Mouse (Mus musculus) cerebellum, adult 2 months (tissue): Measurements from ENCODE around the gene Bglap3. TPM values are rescaled to one million over a fixed set of nuclear protein-coding genes. Genes with fewer than 3 reads are reported as not detected.

Experiments
- DNase-seq, 2 experiments: peaks; one replicate each; pipeline ENCODE4 v3.0.0; 2021
- H3K27ac ChIP-seq: fragments of 200-500 bp; 2 replicates; pipeline ENCODE4 v1.5.1; 2012; ENCODE audit warnings: low read length, control low read depth, inconsistent platforms; ENCODE audit not compliant: insufficient read depth
- H3K27me3 ChIP-seq: fragments of 200-500 bp; 2 replicates; pipeline ENCODE4 v1.6.1; 2012; ENCODE audit warnings: inconsistent platforms, mild to moderate bottlenecking, low read length, moderate library complexity; ENCODE audit not compliant: control insufficient read depth, insufficient read depth
- H3K4me1 ChIP-seq: fragments of 200-500 bp; 2 replicates; pipeline ENCODE4 v1.6.1; 2011; ENCODE audit warnings: low read length; ENCODE audit not compliant: control insufficient read depth, insufficient read depth
- H3K4me3 ChIP-seq: fragments of 200-500 bp; replicated peaks from 2 replicates; pipeline ENCODE3; 2011; ENCODE audit warnings: mild to moderate bottlenecking, low read depth, low read length, control low read depth; ENCODE audit not compliant: insufficient read depth
- CTCF ChIP-seq: fragments of 200-500 bp; IDR thresholded peaks from 2 replicates; pipeline ENCODE4 v1.5.1; 2011; ENCODE audit warnings: low read depth, mild to moderate bottlenecking, control low read depth, low read length, moderate library complexity, borderline replicate concordance; ENCODE audit not compliant: insufficient read depth
- POLR2A ChIP-seq: fragments of 200-500 bp; IDR thresholded peaks from 2 replicates; pipeline ENCODE4 v1.6.1; 2011; ENCODE audit warnings: low read length, control low read depth, borderline replicate concordance; ENCODE audit not compliant: insufficient read depth
- WGBS: fragments of 180-500 bp; shearing (Covaris S2); methylation state at CpG from one replicate; pipeline ENCODE4 v1.1.7; 2018; 5-methylcytosine and 5-hydroxymethylcytosine counted together
- polyA plus RNA-seq: library from polyadenylated mRNA; depleted of rRNA; stranded (reverse); fragments of >200 nt; gene quantifications from 2 replicates; pipeline ENCODE4 v1.2.3, GENCODE M21; 2012

Gene Bglap3
- polyA plus RNA-seq, 1 experiment: 0.65 TPM

DNA sequence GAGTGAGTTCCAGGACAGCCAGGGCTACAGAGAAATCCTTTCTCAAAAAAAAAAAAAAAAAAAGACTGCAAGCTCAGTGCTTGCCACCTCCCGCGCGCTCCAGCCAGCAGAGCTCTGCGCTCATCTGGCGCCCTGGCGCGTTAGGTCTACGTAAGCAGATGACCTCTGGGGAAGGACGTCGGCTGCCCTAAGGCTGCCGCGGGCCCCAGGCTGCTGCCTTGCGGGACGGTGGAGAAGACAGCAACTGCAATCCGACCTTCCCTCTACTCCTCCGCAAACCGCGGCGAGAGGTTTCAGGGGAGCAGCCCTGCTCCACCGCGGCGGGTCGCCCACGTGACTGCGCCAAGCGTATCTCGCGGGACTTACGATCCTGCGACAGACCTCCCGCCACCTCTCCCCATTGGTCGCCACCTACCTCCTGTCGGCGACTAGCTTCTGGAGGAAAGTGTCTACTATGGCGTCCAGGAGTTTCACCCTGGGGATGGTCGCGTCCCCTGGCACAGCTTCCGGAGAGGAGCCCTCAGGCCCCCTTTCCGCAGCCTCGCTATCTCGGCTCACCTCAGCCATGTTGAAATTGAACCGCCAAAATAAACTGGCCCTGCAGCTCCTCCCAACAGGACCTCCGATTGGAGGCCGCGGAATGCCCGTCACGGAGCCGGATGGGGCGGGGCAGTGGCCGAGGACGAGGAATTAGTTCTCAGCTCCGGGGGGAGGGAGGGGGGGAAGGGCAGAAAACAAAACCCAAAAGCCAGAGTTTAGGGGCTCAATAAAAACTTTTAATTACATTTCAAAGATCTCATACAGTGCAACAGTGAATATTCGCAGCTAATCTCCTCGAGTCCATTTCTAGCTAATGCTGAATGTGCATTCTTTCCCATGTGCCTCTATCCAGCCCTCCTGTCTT is 37.5 kb upstream of the Bglap3 start, which contains the start of gene Pmf1:
Pmf1 (minus strand) TSS at position 591 of the 904 bp plus-strand sequence.
- peak within 1 kb of the TSS; percentile 72 for H3K4me3 ChIP-seq
- H3K27ac ChIP-seq: peak within 1 kb of the TSS; percentile 77
- peaks cover 17% of the 10 kb centered on the region for H3K4me1 ChIP-seq
- H3K27me3 ChIP-seq: no peaks in the 10 kb centered on the region
- peak; percentile 87 to 89 for DNase-seq
- under 1% methylated on average over 54 of the region's 54 CpGs for WGBS
- TF ChIP-seq POLR2A: peak; percentile 85
- no peak for TF ChIP-seq CTCF

- no peak for DNase-seq
- Histone ChIP-seq H3K27me3 (no peaks in the 10 kb centered on the region), H3K4me1 (peaks cover 17% of the 10 kb centered on the region), H3K4me3 (no peak overlapping the region), H3K27ac (no peak overlapping the region)
- WGBS: 53% methylated on average over 5 of the region's 5 CpGs
- TF ChIP-seq CTCF (no peak), POLR2A (no peak)
These were observed 36.4 kb upstream of the Bglap3 start for GRCm38 (mm10) chr3:88408953-88409352.

DNA sequence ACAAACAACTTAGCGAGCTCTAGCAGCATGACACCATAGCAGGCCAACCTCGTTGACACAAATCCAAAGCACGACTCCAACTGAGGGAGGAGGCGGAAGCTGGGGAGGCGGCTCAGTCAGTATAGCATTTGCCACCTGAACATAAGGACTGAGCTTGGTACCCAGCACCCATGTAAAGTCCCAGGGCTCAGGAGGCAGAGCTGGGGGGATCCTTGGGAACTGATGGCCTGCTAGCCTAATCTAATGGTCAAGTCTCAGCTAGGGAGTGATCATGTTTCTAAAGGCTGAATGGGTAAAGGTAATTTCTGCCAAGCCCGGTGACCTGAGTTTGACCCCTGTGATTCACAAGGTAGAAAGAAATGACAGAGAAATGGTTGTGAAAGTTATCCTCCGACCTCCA is 35.0 kb upstream of the Bglap3 start:
- Histone ChIP-seq H3K27ac (no peak overlapping the region), H3K4me1 (peaks cover 9% of the 10 kb centered on the region), H3K4me3 (no peak overlapping the region), H3K27me3 (no peaks in the 10 kb centered on the region)
- no peak for DNase-seq
- 47% methylated on average over 7 of the region's 7 CpGs for WGBS
- TF ChIP-seq POLR2A (no peak), CTCF (no peak)

GRCm38 (mm10) chr3:88407090-88407489 is 34.5 kb upstream of the Bglap3 start:
- peak; percentile 95 for TF ChIP-seq CTCF
- no peak for TF ChIP-seq POLR2A
- H3K4me1 ChIP-seq: peaks cover 9% of the 10 kb centered on the region
- no peak overlapping the region for H3K4me3 ChIP-seq
- H3K27ac ChIP-seq: no peak overlapping the region
- WGBS: 0% methylated on average over 2 of the region's 2 CpGs
- DNase-seq: peak; percentile 68 to 70
- H3K27me3 ChIP-seq: no peaks in the 10 kb centered on the region

- TF ChIP-seq CTCF (no peak), POLR2A (no peak)
- Histone ChIP-seq H3K27me3 (no peaks in the 10 kb centered on the region), H3K4me3 (no peak overlapping the region), H3K27ac (no peak overlapping the region), H3K4me1 (peaks cover 4% of the 10 kb centered on the region; the same call in 1 of the 2 replicates)
- WGBS: 93% methylated on average over 10 of the region's 10 CpGs
- DNase-seq: no peak
These were observed 31.1 kb upstream of the Bglap3 start for GRCm38 (mm10) chr3:88403522-88404230.

GRCm38 (mm10) chr3:88398666-88399065 is 26.1 kb upstream of the Bglap3 start:
- peak; percentile 82 to 89 for DNase-seq
- WGBS: 19% methylated on average over 2 of the region's 2 CpGs

GRCm38 (mm10) chr3:88395742-88396141 is 23.2 kb upstream of the Bglap3 start:
- H3K4me1 ChIP-seq: peaks cover 22% of the 10 kb centered on the region
- no peaks in the 10 kb centered on the region for H3K27me3 ChIP-seq
- 90% methylated on average over 8 of the region's 8 CpGs for WGBS
- no peak for DNase-seq
- TF ChIP-seq CTCF (no peak), POLR2A (no peak)
- H3K4me3 ChIP-seq: no peak overlapping the region
- no peak overlapping the region for H3K27ac ChIP-seq

More at GRCm38 (mm10) chr3:88398666-88399065, 26.1 kb upstream of the Bglap3 start:
- H3K4me1 ChIP-seq: peaks cover 21% of the 10 kb centered on the region
- H3K4me3 ChIP-seq: no peak overlapping the region
- no peak for TF ChIP-seq POLR2A
- TF ChIP-seq CTCF: no peak
- no peak overlapping the region for H3K27ac ChIP-seq
- H3K27me3 ChIP-seq: no peaks in the 10 kb centered on the region

GRCm38 (mm10) chr3:88395288-88395687 is 22.7 kb upstream of the Bglap3 start:
- Histone ChIP-seq H3K27ac (no peak overlapping the region), H3K27me3 (no peaks in the 10 kb centered on the region), H3K4me3 (no peak overlapping the region), H3K4me1 (peaks cover 22% of the 10 kb centered on the region)
- no peak for DNase-seq
- 72% methylated on average over 6 of the region's 6 CpGs for WGBS
- no peak for TF ChIP-seq POLR2A
- TF ChIP-seq CTCF: no peak
